Mouse (Mus musculus): Measurements from ENCODE around the gene Myoz2. TPM values are rescaled to one million over a fixed set of nuclear protein-coding genes. Genes with fewer than 3 reads are reported as not detected.

Gene Myoz2
- polyA plus RNA-seq, 1 experiment from 2014 or later, result 0.08 TPM

- in situ Hi-C loops (cut with MboI; ENCODE audit: low pct_unique_long_range_greater_than_20kb), result no loop called here
- DNase-seq (ENCODE audit: low read depth, low spot score) (no peak), ATAC-seq (no peak)
- no peak for TF ChIP-seq CTCF (IDR thresholded peaks at IDR 0.05)
- H3K27me3 ChIP-seq, result no peaks in the 10 kb centered on the region
- CTCF ChIA-PET, result interaction anchor here (0.9 to 3.1 kb wide), 5 partner anchors 10 to 112 kb away, joined by 3 to 13 read pairs (median 4); no protein-coding TSS in a partner anchor
- POLR2A ChIA-PET, result no interaction called here
These were observed 16.0 kb downstream of the Myoz2 start for GRCm38 (mm10) chr3:123018792-123019191.

GRCm38 (mm10) chr3:123013476-123013875, 21.3 kb downstream of the Myoz2 start:
- H3K27me3 ChIP-seq, result no peaks in the 10 kb centered on the region
- TF ChIP-seq CTCF (IDR thresholded peaks at IDR 0.05), result no peak
- ChIA-PET POLR2A (no interaction called here), CTCF (interaction anchor here (0.8 to 1.6 kb wide), 3 partner anchors 10 to 14 kb away, joined by 3 read pairs; no protein-coding TSS in a partner anchor)
- in situ Hi-C loops (cut with MboI; ENCODE audit: low pct_unique_long_range_greater_than_20kb), result no loop called here
- DNase-seq (ENCODE audit: low read depth, low spot score), result no peak
- ATAC-seq, result no peak

DNA sequence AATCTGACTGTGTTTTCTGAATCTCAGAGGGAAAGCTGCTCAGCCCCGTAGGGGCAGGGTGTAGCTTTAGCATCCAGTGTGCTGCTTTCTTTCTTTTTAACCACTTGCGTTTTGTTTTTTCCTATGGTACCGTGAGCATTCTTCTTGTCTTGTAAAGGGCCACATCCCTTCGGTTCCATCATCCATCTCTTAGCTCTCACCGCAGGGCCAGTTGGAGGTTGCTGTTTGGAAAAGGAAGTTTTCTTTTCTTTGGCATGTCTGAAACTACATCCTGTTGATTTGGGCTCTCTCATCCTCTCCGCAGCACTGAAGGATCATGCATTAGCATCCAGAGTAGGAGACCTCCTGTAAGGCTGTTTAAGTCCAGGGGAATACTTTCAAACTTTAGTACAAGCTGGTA, 25.4 kb downstream of the Myoz2 start:
- DNase-seq (ENCODE audit: low read depth, low spot score) (no peak), ATAC-seq (no peak)
- no peak for TF ChIP-seq CTCF (IDR thresholded peaks at IDR 0.05)
- ChIA-PET POLR2A (interaction anchor here (0.6 to 1.3 kb wide), 2 partner anchors 20 to 92 kb away, joined by 3 to 4 read pairs; no protein-coding TSS in a partner anchor), CTCF (interaction anchor here (1.6 kb wide), 1 partner anchor 10 kb away, joined by 6 read pairs; no protein-coding TSS in a partner anchor)
- in situ Hi-C loops (cut with MboI; ENCODE audit: low pct_unique_long_range_greater_than_20kb), result no loop called here
- H3K27me3 ChIP-seq, result no peaks in the 10 kb centered on the region

GRCm38 (mm10) chr3:123007386-123007785, 27.4 kb downstream of the Myoz2 start:
- no peak for TF ChIP-seq CTCF (IDR thresholded peaks at IDR 0.05)
- no peaks in the 10 kb centered on the region for H3K27me3 ChIP-seq
- CTCF ChIA-PET, result interaction anchor here (0.6 to 1.1 kb wide), 4 partner anchors 11 to 105 kb away, joined by 3 to 5 read pairs (median 3); no protein-coding TSS in a partner anchor
- no peak for DNase-seq (ENCODE audit: low read depth, low spot score)
- POLR2A ChIA-PET, result interaction anchor here (0.5 to 0.7 kb wide), 4 partner anchors 32 to 362 kb away, joined by 3 read pairs; no protein-coding TSS in a partner anchor
- in situ Hi-C loops (cut with MboI; ENCODE audit: low pct_unique_long_range_greater_than_20kb), result no loop called here
- no peak for ATAC-seq

GRCm38 (mm10) chr3:123001053-123001452, 33.8 kb downstream of the Myoz2 start:
- in situ Hi-C loops (cut with MboI; ENCODE audit: low pct_unique_long_range_greater_than_20kb), result no loop called here
- H3K27me3 ChIP-seq, result no peaks in the 10 kb centered on the region
- ChIA-PET CTCF (interaction anchor here (1.0 to 1.5 kb wide), 3 partner anchors 21 to 77 kb away, joined by 3 to 5 read pairs (median 3); partner anchors contain the start of gene Myoz2), POLR2A (interaction anchor here (0.6 kb wide), 1 partner anchor 138 kb away, joined by 5 read pairs; no protein-coding TSS in a partner anchor)
- peak; percentile 13 for TF ChIP-seq CTCF (IDR thresholded peaks at IDR 0.05)
- ATAC-seq (peak; percentile 31), DNase-seq (ENCODE audit: low read depth, low spot score) (no peak)

GRCm38 (mm10) chr3:122998511-122998910, 36.3 kb downstream of the Myoz2 start:
- in situ Hi-C loops (cut with MboI; ENCODE audit: low pct_unique_long_range_greater_than_20kb), result no loop called here
- POLR2A ChIA-PET, result no interaction called here
- CTCF ChIA-PET, result no interaction called here

GRCm38 (mm10) chr3:122996968-122997367, 37.8 kb downstream of the Myoz2 start:
- in situ Hi-C loops (cut with MboI; ENCODE audit: low pct_unique_long_range_greater_than_20kb), result no loop called here
- POLR2A ChIA-PET, result interaction anchor here (1.4 kb wide), 1 partner anchor 11 kb away, joined by 5 read pairs; no protein-coding TSS in a partner anchor
- H3K27me3 ChIP-seq, result no peaks in the 10 kb centered on the region
- CTCF ChIA-PET, result interaction anchor here (1.0 to 2.0 kb wide), 3 partner anchors 11 to 22 kb away, joined by 3 to 9 read pairs (median 4); no protein-coding TSS in a partner anchor
- no peak for ATAC-seq
- no peak for TF ChIP-seq CTCF (IDR thresholded peaks at IDR 0.05)
- DNase-seq (ENCODE audit: low read depth, low spot score), result no peak

More at GRCm38 (mm10) chr3:122998511-122998910, 36.3 kb downstream of the Myoz2 start:
- no peaks in the 10 kb centered on the region for H3K27me3 ChIP-seq
- no peak for ATAC-seq
- DNase-seq (ENCODE audit: low read depth, low spot score), result no peak
- no peak for TF ChIP-seq CTCF (IDR thresholded peaks at IDR 0.05)

- ChIA-PET POLR2A (no interaction called here), CTCF (interaction anchor here (0.7 to 3.0 kb wide), 6 partner anchors 10 to 133 kb away, joined by 3 to 9 read pairs (median 4); no protein-coding TSS in a partner anchor)
- ATAC-seq (no peak), DNase-seq (ENCODE audit: low read depth, low spot score) (no peak)
- H3K27me3 ChIP-seq, result no peaks in the 10 kb centered on the region
- in situ Hi-C loops (cut with MboI; ENCODE audit: low pct_unique_long_range_greater_than_20kb), result loop anchor here (5.0 kb wide), 2 partner anchors 70 to 110 kb away; no protein-coding TSS in a partner anchor
- TF ChIP-seq CTCF (IDR thresholded peaks at IDR 0.05), result no peak
These were observed 47.9 kb downstream of the Myoz2 start for GRCm38 (mm10) chr3:122986906-122987305.

- no peaks in the 10 kb centered on the region for H3K27me3 ChIP-seq
- ATAC-seq, result no peak
- POLR2A ChIA-PET, result interaction anchor here (1.0 to 2.1 kb wide), 2 partner anchors 11 to 108 kb away, joined by 5 to 14 read pairs; no protein-coding TSS in a partner anchor
- no peak for DNase-seq (ENCODE audit: low read depth, low spot score)
- CTCF ChIA-PET, result interaction anchor here (0.7 to 3.0 kb wide), 9 partner anchors 11 to 134 kb away, joined by 3 to 9 read pairs (median 3); no protein-coding TSS in a partner anchor
- in situ Hi-C loops (cut with MboI; ENCODE audit: low pct_unique_long_range_greater_than_20kb), result loop anchor here (5.0 kb wide), 2 partner anchors 71 to 111 kb away; no protein-coding TSS in a partner anchor
- TF ChIP-seq CTCF (IDR thresholded peaks at IDR 0.05), result no peak
These were observed 48.4 kb downstream of the Myoz2 start for GRCm38 (mm10) chr3:122986386-122986785.

DNA sequence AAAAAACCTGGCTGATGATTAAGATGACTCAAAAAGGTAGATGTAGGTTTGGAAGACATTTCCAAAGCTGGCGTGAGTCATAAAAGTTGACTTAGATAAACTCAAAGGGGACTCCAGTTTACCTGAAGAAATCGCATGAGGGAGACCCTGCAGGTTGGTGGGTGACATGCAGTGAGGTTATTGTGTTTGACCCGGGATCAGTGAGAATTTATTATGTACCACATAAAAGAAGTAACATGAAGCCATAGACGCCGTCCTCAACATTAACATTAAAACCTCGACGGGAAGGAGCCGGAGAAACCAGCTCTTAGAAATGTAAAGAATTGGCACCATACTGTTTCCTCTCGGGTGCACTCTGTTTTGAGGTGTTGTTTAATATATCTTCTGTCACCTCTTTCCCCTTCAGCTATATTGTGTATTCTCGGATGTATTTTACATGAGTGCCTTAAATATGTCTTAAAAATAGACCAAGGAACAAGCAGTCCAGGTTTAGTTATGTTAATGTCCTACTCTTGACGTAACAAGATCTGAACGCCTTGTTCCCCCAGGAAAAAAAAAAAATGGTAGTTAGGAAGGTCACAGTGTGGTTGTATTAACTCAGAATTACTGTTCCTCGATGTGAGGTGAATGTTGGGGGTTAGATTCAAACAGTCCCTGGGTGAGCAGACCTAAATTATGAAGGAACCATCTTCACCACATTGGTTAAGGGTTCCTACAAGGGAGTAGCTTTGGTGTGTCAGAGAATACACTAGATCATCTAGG, 49.5 kb downstream of the Myoz2 start:
- no peak for TF ChIP-seq CTCF (IDR thresholded peaks at IDR 0.05)
- POLR2A ChIA-PET, result interaction anchor here (0.9 to 2.1 kb wide), 7 partner anchors 10 to 109 kb away, joined by 3 to 14 read pairs (median 3); no protein-coding TSS in a partner anchor
- no peaks in the 10 kb centered on the region for H3K27me3 ChIP-seq
- in situ Hi-C loops (cut with MboI; ENCODE audit: low pct_unique_long_range_greater_than_20kb), result loop anchor here (5.0 kb wide), 2 partner anchors 72 to 112 kb away; no protein-coding TSS in a partner anchor
- ATAC-seq (no peak), DNase-seq (ENCODE audit: low read depth, low spot score) (no peak)
- CTCF ChIA-PET, result interaction anchor here (0.7 to 3.0 kb wide), 6 partner anchors 12 to 120 kb away, joined by 3 to 9 read pairs (median 3); no protein-coding TSS in a partner anchor

Measured in Patski (cell line).